Mouse (Mus musculus) CD8-positive naive resting alpha-beta T cell, adult 2 months (primary cell): ENCODE measurements around the gene Cyp4f15.
"Not testable (repeated sequence)": the region's sequence is repeated elsewhere in the genome, so short reads cannot be mapped to it uniquely, and the experiment has no call there.

Source experiments
- DNase-seq, 2 experiments: peaks; one replicate each; pipeline ENCODE4 v3.0.0; 2022; ENCODE audit warnings: low read depth in 2 of 2, low spot score in 2 of 2

Cyp4f15 gene

GRCm38 (mm10) chr17:32685048-32685750, at the start of gene Cyp4f15:
Cyp4f15 (plus strand) TSS chr17:32685627.
- DNase-seq, result no peak

DNA sequence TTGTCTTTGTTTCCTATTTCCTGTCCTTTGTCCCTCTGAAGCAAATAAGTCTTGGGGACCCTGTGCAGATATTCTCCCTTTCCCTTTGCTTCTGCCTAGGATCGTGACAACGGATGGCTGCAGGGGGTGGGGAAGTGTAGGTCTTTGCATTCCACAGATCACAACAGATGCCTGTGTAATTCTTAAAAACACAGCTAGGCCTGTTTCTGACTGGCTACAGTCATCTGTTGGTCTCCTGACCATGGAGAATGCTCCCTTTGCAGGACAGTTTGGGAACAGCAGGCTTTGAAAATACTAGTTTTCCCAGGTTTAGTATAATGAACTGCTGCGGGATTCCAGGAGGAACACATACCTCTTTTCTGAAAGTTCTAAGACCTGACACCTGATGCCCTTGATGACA, 49.1 kb upstream of the Cyp4f15 start:
- DNase-seq, result no peak

DNA sequence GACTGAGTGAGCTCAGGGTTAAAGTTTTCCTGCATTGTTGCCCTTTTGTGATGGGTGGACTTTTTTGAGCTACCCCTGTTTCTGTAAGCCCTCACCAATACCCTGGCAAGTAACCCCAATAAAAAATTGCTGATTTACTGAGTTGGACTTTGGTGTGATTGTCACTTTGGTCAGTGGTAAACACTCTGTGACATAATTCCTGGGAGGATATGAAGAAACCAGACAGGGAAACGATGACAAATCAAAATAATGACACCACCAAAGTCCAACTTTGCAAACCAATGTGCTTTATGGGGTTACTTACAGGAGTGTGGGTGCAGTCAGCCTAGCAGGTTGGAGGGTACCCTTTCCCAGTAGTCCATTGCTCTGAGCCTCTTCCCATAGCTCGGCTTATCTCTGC, 48.3 kb upstream of the Cyp4f15 start:
- no peak for DNase-seq

GRCm38 (mm10) chr17:32646631-32647030, 38.8 kb upstream of the Cyp4f15 start:
- DNase-seq, result no peak

GRCm38 (mm10) chr17:32653860-32654259, 31.6 kb upstream of the Cyp4f15 start:
- no peak for DNase-seq

GRCm38 (mm10) chr17:32657041-32657440, 28.4 kb upstream of the Cyp4f15 start:
- no peak for DNase-seq

DNA sequence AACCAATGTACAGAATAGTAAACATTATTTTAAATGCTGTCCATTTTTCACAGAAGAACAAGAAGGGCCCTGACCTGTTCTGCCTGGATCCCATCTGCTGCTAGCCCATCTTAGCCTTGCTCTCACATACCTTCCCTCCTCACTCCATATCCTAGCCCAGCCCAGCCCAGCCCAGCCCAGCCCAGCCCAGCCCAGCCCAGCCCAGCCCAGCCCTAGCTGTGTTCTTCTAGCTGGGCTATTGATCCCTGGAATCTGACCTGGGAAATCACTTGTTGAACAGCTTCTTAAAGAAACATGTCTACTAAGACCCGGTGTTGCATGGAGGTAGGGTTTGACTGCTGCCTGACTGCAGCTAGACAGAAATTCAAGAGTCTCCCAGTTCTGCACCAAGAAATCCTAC, 27.2 kb upstream of the Cyp4f15 start:
- no peak for DNase-seq

- no peak for DNase-seq
Measured at GRCm38 (mm10) chr17:32658712-32659111, 26.7 kb upstream of the Cyp4f15 start, which contains the start of gene Cyp4f40. Cyp4f40 (plus strand) TSS chr17:32658900.

- DNase-seq, result no peak
Measured at GRCm38 (mm10) chr17:32673976-32674375, 11.5 kb upstream of the Cyp4f15 start.

- peak in 1 of 2 experiments; percentile 12 for DNase-seq
Measured at GRCm38 (mm10) chr17:32676040-32676635, 9.3 kb upstream of the Cyp4f15 start.

DNA sequence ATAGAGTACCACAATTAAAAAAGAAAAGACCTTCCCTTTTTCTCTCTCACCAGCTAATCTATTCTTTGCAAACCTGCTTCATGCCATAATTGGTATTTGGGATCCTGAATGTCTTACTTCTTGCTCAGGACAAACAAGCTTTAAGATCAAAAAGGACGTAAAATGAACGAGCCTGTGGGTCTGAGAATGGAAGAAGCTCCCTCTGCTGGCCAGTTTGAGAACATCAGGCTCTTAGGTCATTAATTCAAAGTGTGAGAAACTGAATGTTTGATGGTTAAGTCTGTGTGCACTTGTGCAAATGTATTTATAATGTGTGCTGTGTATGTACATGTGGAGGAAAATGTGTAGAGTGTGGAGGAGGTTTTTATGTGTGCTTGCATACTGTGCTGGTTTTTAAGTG, 5.0 kb upstream of the Cyp4f15 start:
- DNase-seq, result peak; percentile 37 to 47

GRCm38 (mm10) chr17:32686722-32687121, 1.3 kb downstream of the Cyp4f15 start:
- DNase-seq, result no peak

DNA sequence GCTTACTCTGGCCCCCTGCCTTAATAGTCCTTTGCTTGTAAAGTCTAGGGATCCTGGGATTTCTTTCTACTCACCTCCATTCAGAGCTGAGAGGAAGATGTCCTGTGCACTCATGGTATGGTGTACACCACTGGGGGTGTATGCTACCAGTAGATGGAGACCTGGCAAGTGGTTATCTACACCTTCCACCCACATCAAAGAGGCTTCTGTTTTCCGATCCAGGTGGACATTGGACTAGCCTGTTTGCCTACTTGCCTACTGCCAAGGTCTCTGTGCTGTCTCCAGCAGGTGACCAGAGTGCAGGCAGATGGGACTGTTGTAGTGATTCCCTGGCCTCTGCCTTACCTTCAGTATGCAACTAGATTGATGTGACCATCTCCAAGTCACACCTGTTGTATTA, 5.5 kb downstream of the Cyp4f15 start:
- DNase-seq, result no peak

- DNase-seq, result peak; percentile 6 to 15
Measured at GRCm38 (mm10) chr17:32702826-32703225, 17.4 kb downstream of the Cyp4f15 start.

DNA sequence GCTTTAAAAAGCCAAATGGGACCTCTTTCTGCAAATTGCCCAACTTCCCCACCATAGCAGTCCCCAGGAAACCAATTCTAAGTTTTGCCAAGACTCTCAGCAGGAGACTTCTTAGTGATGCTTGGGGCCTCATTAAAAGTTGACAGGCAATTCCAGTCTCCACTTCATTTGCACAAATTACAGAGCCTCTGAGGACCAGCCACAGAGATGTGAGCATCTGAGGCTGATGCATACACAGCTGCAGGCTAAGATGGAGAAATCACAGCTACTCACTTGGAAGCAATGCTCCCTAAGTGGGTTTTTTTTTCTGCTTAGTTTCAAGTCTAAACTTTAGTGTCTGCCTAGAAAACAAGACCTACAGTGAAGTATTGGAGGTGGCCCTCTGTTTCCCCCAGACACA, 25.1 kb downstream of the Cyp4f15 start:
- not testable (repeated sequence) for DNase-seq

DNA sequence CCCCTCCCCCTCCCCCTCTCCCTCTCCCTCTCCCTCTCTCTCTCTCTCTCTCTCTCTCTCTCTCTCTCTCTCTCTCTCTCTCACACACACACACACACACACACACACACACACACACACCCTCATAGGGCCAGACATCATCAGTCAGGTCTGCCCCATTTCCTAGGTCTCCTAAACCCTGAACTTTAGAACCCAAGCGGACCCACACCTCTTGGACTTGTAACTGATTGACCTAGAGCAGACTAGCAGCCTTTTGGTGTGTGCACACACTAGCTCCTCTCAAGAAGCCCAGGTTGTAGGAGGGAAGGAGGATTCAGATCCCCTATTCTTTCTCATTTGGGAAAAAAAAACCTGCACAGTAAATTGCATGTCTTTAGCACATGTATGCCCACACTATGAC, 36.7 kb downstream of the Cyp4f15 start:
- DNase-seq, result not testable (repeated sequence)

- no peak for DNase-seq
Measured at GRCm38 (mm10) chr17:32722771-32723170, 37.3 kb downstream of the Cyp4f15 start.

DNA sequence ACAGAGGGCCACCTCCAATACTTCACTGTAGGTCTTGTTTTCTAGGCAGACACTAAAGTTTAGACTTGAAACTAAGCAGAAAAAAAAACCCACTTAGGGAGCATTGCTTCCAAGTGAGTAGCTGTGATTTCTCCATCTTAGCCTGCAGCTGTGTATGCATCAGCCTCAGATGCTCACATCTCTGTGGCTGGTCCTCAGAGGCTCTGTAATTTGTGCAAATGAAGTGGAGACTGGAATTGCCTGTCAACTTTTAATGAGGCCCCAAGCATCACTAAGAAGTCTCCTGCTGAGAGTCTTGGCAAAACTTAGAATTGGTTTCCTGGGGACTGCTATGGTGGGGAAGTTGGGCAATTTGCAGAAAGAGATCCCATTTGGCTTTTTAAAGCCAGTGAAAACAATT, 40.9 kb downstream of the Cyp4f15 start:
- DNase-seq, result not testable (repeated sequence)

DNA sequence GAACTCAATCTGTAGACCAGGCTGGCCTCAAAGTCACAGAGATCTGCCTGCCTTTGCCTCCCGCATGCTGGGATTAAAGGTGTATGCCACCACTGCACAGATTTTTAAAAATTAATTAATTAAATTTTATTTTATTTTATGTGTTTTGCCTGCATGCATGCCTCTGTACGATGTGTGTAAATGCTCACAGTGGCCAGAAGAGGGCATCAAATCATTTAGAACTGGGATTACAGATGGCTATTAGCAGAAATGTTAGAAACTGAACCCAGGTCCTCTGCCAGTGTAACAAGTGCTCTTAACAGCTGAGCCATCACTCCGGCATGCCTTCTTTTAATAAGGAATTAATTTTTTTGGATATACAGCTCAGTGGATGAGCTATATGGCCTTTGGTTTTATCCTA, 43.6 kb downstream of the Cyp4f15 start:
- DNase-seq, result no peak

- DNase-seq, result no peak
Measured at GRCm38 (mm10) chr17:32738406-32738805, 53.0 kb downstream of the Cyp4f15 start.

DNA sequence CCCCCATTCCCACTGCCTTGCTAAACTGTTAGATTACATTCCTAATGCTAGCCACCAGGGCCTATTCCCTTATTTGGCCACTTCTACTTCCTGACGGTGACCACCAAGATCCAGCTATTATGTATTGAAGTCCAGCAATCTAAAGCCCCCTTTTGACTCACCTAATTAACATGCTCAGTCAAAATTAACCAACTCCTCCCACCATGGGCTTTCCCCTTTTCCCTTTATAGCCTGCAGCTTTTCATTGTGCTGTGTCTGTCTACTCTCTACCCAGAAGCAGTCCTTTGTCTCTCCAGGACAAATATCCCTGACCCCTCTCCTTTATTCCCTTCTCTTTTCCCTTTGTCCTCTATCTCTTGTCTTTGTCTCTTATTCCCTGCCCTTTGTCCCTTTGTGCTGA, 55.6 kb downstream of the Cyp4f15 start:
- DNase-seq, result no peak

DNA sequence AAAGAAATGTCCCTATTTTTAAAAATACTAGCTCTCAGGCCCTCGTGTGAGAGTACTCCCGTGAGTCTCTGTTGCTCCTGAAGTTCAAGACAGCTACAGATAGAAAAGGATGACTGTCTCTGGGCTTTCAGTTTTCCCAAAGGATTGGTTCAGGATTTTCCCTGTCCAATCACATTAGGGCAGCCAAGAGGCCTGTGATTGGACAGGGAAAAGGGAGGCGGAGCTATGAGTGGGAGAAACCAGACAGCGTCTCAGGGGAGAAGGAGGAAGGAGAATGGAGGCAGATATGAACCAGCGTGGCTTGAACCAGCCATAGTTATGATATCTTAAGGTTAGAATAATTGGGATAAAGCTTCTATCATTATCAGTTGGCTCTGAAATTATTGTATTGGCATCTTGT, 65.2 kb downstream of the Cyp4f15 start:
- no peak for DNase-seq
